32 mouse cellular contexts compared by ENCODE assay signal in genomic region chr6:40628406-40629000, GRCm38 (mm10). TPM values are rescaled to one million over a fixed set of nuclear protein-coding genes. Genes with fewer than 3 reads are reported as not detected.
DNase-seq lines count a peak whose midpoint lies in the region; ATAC-seq and TF ChIP-seq lines count a peak whose summit lies in the region.
"Had no signal": no experiment of that assay in that cellular context is flagged by ENCODE, and none has a peak within 500 bp of the region (broad histone marks: within the 10 kb centered on the region; RNA-seq: fewer than 3 reads in every experiment).

Gene Mgam, plus strand, starts transcription at chr6:40628831.

- H3K27me3 ChIP-seq in kidney, adult 2 months (replicated peaks; ENCODE audit: control insufficient read depth, insufficient read depth, low read length), result no peaks in the 10 kb centered on the region
- no peaks in the 10 kb centered on the region for H3K27me3 ChIP-seq in kidney, embryonic 16.5 days (ENCODE audit: insufficient read depth, low read length)
- H3K27me3 ChIP-seq in intestine, postnatal 0 days (replicated peaks; ENCODE audit: control insufficient read depth, insufficient read depth, low read length), result no peaks in the 10 kb centered on the region
- no peaks in the 10 kb centered on the region for H3K27me3 ChIP-seq in small intestine, adult 2 months (ENCODE audit: control insufficient read depth, insufficient read depth, low read length)
- H3K27me3 ChIP-seq: forebrain, embryonic 12.5 days; heart, embryonic 15.5 days; hindbrain, embryonic 12.5 days; limb, embryonic 15.5 days; neural tube, embryonic 13.5 days had no signal

- no peak within 1 kb of the TSS for H3K4me2 ChIP-seq in kidney, embryonic 16.5 days (replicated peaks; ENCODE audit: low read depth, low read length)
- peak within 1 kb of the TSS; percentile 52 for H3K4me2 ChIP-seq in intestine, postnatal 0 days (replicated peaks; ENCODE audit: low read depth)
- H3K4me2 ChIP-seq: forebrain, embryonic 12.5 days; heart, embryonic 15.5 days; hindbrain, embryonic 12.5 days; limb, embryonic 15.5 days; neural tube, embryonic 13.5 days had no signal

- TF ChIP-seq CTCF in kidney, adult 2 months (conservative IDR thresholded peaks at IDR 0.05; ENCODE audit: insufficient read depth, insufficient read length, low read depth, low read length), result no peak
- TF ChIP-seq CTCF in intestine, postnatal 0 days (IDR thresholded peaks at IDR 0.05; ENCODE audit: low read depth), result no peak
- TF ChIP-seq CTCF in small intestine, adult 2 months (IDR thresholded peaks at IDR 0.05; ENCODE audit: extremely low read depth, insufficient read length, insufficient replicate concordance, low read depth, low read length), result no peak

- no peaks in the 10 kb centered on the region for H3K36me3 ChIP-seq in kidney, adult 2 months (ENCODE audit: control insufficient read depth, insufficient read depth, low read length)
- H3K36me3 ChIP-seq in kidney, embryonic 16.5 days (ENCODE audit: insufficient read depth, low read length), result no peaks in the 10 kb centered on the region
- no peaks in the 10 kb centered on the region for H3K36me3 ChIP-seq in intestine, postnatal 0 days (ENCODE audit: control insufficient read depth, insufficient read depth)
- H3K36me3 ChIP-seq in small intestine, adult 2 months (ENCODE audit: control insufficient read depth, insufficient read depth, low read length), result peaks cover 9% of the 10 kb centered on the region
- H3K36me3 ChIP-seq: forebrain, embryonic 12.5 days; heart, embryonic 10.5 days; heart, embryonic 15.5 days; hindbrain, embryonic 12.5 days; limb, embryonic 10.5 days; limb, embryonic 15.5 days; neural tube, embryonic 13.5 days had no signal

- H3K9me3 ChIP-seq in kidney, embryonic 16.5 days (ENCODE audit: low read length), result no peaks in the 10 kb centered on the region
- no peaks in the 10 kb centered on the region for H3K9me3 ChIP-seq in intestine, postnatal 0 days (ENCODE audit: control insufficient read depth)
- H3K9me3 ChIP-seq: forebrain, embryonic 12.5 days; heart, embryonic 10.5 days; heart, embryonic 15.5 days; hindbrain, embryonic 12.5 days; limb, embryonic 10.5 days; limb, embryonic 15.5 days; neural tube, embryonic 13.5 days had no signal

- ATAC-seq in kidney, embryonic 16.5 days (ENCODE audit: low FRiP score, low TSS enrichment), result no peak
- ATAC-seq in granulocyte monocyte progenitor cell, adult 5-6 weeks (replicated peaks; ENCODE audit: poor library complexity, severe bottlenecking), result peak; percentile 94
- peak; percentile 81 for ATAC-seq in intestine, postnatal 0 days
- ATAC-seq: forebrain, postnatal 0 days; hindbrain, postnatal 0 days; midbrain, embryonic 16.5 days; Patski had no signal

- H3K4me3 ChIP-seq in kidney, adult 2 months (ENCODE audit: insufficient read depth, low read depth, low read length), result no peak within 1 kb of the TSS
- no peak within 1 kb of the TSS for H3K4me3 ChIP-seq in kidney, embryonic 16.5 days (ENCODE audit: low read length)
- peak within 1 kb of the TSS; percentile 23 for H3K4me3 ChIP-seq in intestine, postnatal 0 days (ENCODE audit: low read depth, low read length)
- H3K4me3 ChIP-seq in small intestine, adult 2 months (ENCODE audit: low read depth, low read length), result peak within 1 kb of the TSS; percentile 40; the same call in 1 of the 2 replicates
- H3K4me3 ChIP-seq: forebrain, embryonic 12.5 days; heart, embryonic 10.5 days; heart, embryonic 15.5 days; hindbrain, embryonic 12.5 days; limb, embryonic 10.5 days; limb, embryonic 15.5 days; myocyte; neural tube, embryonic 13.5 days had no signal

- no peak for TF ChIP-seq POLR2A in kidney, adult 2 months (IDR thresholded peaks at IDR 0.05; ENCODE audit: low read depth, low read length)
- TF ChIP-seq POLR2A in small intestine, adult 2 months (IDR thresholded peaks at IDR 0.05; ENCODE audit: low read depth, low read length), result no peak

- DNase-seq in kidney, adult 2 months, result no peak
- no peak for DNase-seq in urinary bladder, postnatal 14 days (ENCODE audit: low spot score)
- DNase-seq in frontal cortex, postnatal 10 days (ENCODE audit: low spot score in 2 of 2), result no peak
- DNase-seq: adrenal gland, postnatal 25 days; cerebellum, adult 2 months; cerebellum, postnatal 14 days; forebrain, postnatal 0 days; gastrocnemius, postnatal 14 days; heart, adult 11 months; kidney, adult 18-20 months; kidney, postnatal 4 days; layer of hippocampus, adult 9-11 months; lung, postnatal 4 days; spleen, adult 18-20 months; thymus, postnatal 36 days had no signal

- H3K9ac ChIP-seq in kidney, embryonic 16.5 days (replicated peaks; ENCODE audit: low read length), result no peak within 1 kb of the TSS
- no peak within 1 kb of the TSS for H3K9ac ChIP-seq in intestine, postnatal 0 days (ENCODE audit: low read depth, low read length)
- H3K9ac ChIP-seq: forebrain, embryonic 12.5 days; forebrain, postnatal 0 days; heart, embryonic 15.5 days; hindbrain, embryonic 12.5 days; limb, embryonic 15.5 days; neural tube, embryonic 13.5 days had no signal

- no peaks in the 10 kb centered on the region for H3K4me1 ChIP-seq in kidney, adult 2 months (ENCODE audit: control insufficient read depth, insufficient read depth, low read length)
- H3K4me1 ChIP-seq in kidney, embryonic 16.5 days (ENCODE audit: insufficient read depth, low read length), result no peaks in the 10 kb centered on the region
- H3K4me1 ChIP-seq in intestine, postnatal 0 days (replicated peaks; ENCODE audit: control insufficient read depth, insufficient read depth, low read length), result 0 out of 2 replicates have a peak, but pooled peaks cover 3% of the 10 kb centered on the region
- peaks cover 16% of the 10 kb centered on the region; the same call in 1 of the 2 replicates for H3K4me1 ChIP-seq in small intestine, adult 2 months (ENCODE audit: control insufficient read depth, insufficient read depth, insufficient read length, low read length)
- H3K4me1 ChIP-seq: forebrain, embryonic 12.5 days; heart, embryonic 10.5 days; heart, embryonic 15.5 days; hindbrain, embryonic 12.5 days; limb, embryonic 10.5 days; limb, embryonic 15.5 days; neural tube, embryonic 13.5 days had no signal

- 80% methylated on average over 8 of the region's 8 CpGs for WGBS in kidney, adult 2 months
- 84% methylated on average over 8 of the region's 8 CpGs for WGBS in kidney, embryonic 16.5 days
- 41% methylated on average over 8 of the region's 8 CpGs for WGBS in intestine, postnatal 0 days
- 23% methylated on average over 8 of the region's 8 CpGs for WGBS in small intestine, adult 2 months

- H3K27ac ChIP-seq in kidney, adult 2 months (ENCODE audit: insufficient read depth, low read depth, low read length), result no peak within 1 kb of the TSS
- H3K27ac ChIP-seq in kidney, embryonic 16.5 days (ENCODE audit: low read length), result no peak within 1 kb of the TSS
- peak within 1 kb of the TSS; percentile 70 for H3K27ac ChIP-seq in intestine, postnatal 0 days (ENCODE audit: low read depth, low read length)
- H3K27ac ChIP-seq in small intestine, adult 2 months (ENCODE audit: insufficient read depth, low read depth, low read length), result peak within 1 kb of the TSS; percentile 96
- H3K27ac ChIP-seq: forebrain, embryonic 12.5 days; heart, embryonic 10.5 days; heart, embryonic 15.5 days; hindbrain, embryonic 12.5 days; hindbrain, postnatal 0 days; kidney, postnatal 0 days; limb, embryonic 10.5 days; limb, embryonic 15.5 days; neural tube, embryonic 13.5 days had no signal

RNA-seq across cellular contexts. Expression of gene Mgam, which starts in this region (rescaled TPM):
- 34.1 and 34.7 TPM in 2 replicates for polyA plus RNA-seq in kidney, adult 2 months (2012; rRNA removed)
- 0.80 and 1.2 TPM in 2 replicates for polyA plus RNA-seq in kidney, embryonic 16.5 days (2015; fragmentation: Nextera tagmentation; extraction: Ambion mirVana)
- total RNA-seq in granulocyte monocyte progenitor cell, adult 5-6 weeks (2014; fragmentation: Nextera tagmentation), result 18.1 and 21.7 TPM in 2 replicates
- total RNA-seq in granulocyte monocyte progenitor cell, adult 5-6 weeks (2017), result 63.1 and 63.3 TPM in 2 replicates
- polyA plus RNA-seq in intestine, postnatal 0 days (2015; fragmentation: Nextera tagmentation; extraction: Ambion mirVana), result 38.9 and 52.2 TPM in 2 replicates
- 162 and 362 TPM in 2 replicates for polyA plus RNA-seq in small intestine, adult 2 months (2012; rRNA removed)
- total RNA-seq: MEL had no signal
- polyA plus RNA-seq: hindbrain, embryonic 12.5 days; midbrain, embryonic 16.5 days; Patski had no signal

Comparison
In these comparisons a context has a peak if more than half of its experiments do, and no peak if none do; other contexts are left out.
1. RNA of gene Mgam (polyA plus RNA-seq): 162 to 362 TPM in small intestine, adult 2 months, 38.9 to 52.2 TPM in intestine, postnatal 0 days and 34.1 to 34.7 TPM in kidney, adult 2 months; 0.80 to 1.2 TPM in kidney, embryonic 16.5 days; every median in the first group is over 10 times any median in the second.
2. H3K27ac ChIP-seq: peak in intestine, postnatal 0 days (single experiment) and small intestine, adult 2 months (single experiment); none in kidney, adult 2 months (single experiment) and kidney, embryonic 16.5 days (single experiment).
3. H3K4me3 ChIP-seq: peak in intestine, postnatal 0 days (single experiment) and small intestine, adult 2 months (single experiment); none in kidney, adult 2 months (single experiment) and kidney, embryonic 16.5 days (single experiment).